Mouse (Mus musculus): ENCODE results near the gene Snx29.

- no peak for TF ChIP-seq POLR2A (IDR thresholded peaks at IDR 0.05; ENCODE audit: borderline replicate concordance, insufficient read depth, low read length)
- TF ChIP-seq CTCF (IDR thresholded peaks at IDR 0.05; ENCODE audit: borderline replicate concordance, insufficient read depth, low read depth, low read length): no peak
These were observed 406.4 kb downstream of the Snx29 start for GRCm38 (mm10) chr16:11729111-11729510.
